Mouse (Mus musculus): ENCODE data around the gene Fhit. TPM values are rescaled to one million over a fixed set of nuclear protein-coding genes. Genes with fewer than 3 reads are reported as not detected.

Gene Fhit
- polyA plus RNA-seq, 1 experiment = 0.25 TPM

DNA sequence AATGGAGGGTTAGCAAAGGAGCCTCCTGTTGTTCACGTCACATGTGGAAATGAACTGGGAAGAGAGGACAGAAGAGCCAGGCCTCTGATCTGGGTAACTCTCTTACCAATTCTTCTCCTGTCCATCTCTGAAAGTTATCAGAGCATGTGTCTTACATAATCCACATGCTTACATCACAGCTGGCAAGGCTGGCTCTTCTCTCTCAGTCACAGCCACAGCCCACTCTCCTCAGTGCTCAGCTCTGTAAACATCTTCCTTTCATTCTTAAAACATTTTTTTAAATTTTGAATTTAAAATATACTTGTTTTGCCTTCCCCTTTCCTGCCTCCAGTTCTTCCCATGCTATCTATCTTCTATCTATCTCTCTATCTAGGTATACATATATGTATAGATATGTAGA lies 1477.5 kb downstream of the Fhit start:
- no peaks in the 10 kb centered on the region for H3K27me3 ChIP-seq (replicated peaks)
- H3K36me3 ChIP-seq (replicated peaks; ENCODE audit: low read length) = no peaks in the 10 kb centered on the region
- no peaks in the 10 kb centered on the region for H3K4me1 ChIP-seq
- peaks cover 7% of the 10 kb centered on the region for H3K9me3 ChIP-seq
- TF ChIP-seq FLI1 (IDR thresholded peaks at IDR 0.05; ENCODE audit: low read length) (no peak), GATA1 (IDR thresholded peaks at IDR 0.05; ENCODE audit: borderline replicate concordance, low read length) (no peak)
- no peak overlapping the region for H3K4me3 ChIP-seq (replicated peaks)

DNA sequence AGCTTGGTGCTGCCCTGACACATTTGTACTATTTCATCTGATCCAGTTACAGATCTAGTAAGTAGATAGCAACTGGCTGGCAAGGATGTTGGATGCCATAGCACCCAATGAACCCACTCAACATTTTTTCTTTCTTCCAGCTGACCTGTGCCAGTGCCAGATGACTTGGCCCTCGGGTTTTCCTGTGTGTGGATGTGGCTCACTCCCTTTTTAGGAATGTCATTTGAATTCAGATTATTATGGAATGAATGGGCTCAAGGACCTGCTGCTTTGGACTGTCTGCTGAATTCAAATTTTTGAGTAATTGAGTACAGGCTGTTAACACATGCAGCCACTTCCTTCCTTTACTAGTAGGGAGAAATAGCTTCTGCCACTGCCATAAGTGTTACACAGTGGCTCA lies 1489.1 kb downstream of the Fhit start:
- Histone ChIP-seq H3K4me1 (no peaks in the 10 kb centered on the region), H3K4me3 (replicated peaks) (no peak overlapping the region), H3K27me3 (replicated peaks) (no peaks in the 10 kb centered on the region), H3K9me3 (0 out of 2 replicates have a peak, but pooled peaks cover 3% of the 10 kb centered on the region), H3K36me3 (replicated peaks; ENCODE audit: low read length) (no peaks in the 10 kb centered on the region)
- TF ChIP-seq FLI1 (IDR thresholded peaks at IDR 0.05; ENCODE audit: low read length) = no peak
- TF ChIP-seq GATA1 (IDR thresholded peaks at IDR 0.05; ENCODE audit: borderline replicate concordance, low read length) = no peak

DNA sequence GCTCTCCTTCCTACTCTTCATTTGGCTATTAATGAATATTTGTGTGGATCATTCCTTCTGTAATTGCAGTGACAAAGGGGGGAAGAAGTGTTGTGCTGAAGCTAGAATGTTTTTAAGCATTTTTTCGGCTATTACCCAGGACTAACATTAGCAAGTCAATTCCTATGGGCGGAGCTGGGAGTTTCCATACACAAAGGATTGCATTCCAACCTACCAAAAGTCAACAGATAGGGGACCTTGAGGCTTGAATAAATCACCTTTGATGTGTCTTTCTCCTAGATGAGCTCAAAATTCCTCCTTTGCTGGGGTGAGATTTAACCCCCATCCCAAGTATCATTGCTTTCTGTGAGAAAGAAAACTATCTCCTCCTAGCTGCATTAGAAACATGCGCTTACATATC lies 1490.1 kb downstream of the Fhit start:
- Histone ChIP-seq H3K4me3 (replicated peaks) (no peak overlapping the region), H3K4me1 (no peaks in the 10 kb centered on the region), H3K9me3 (peaks cover 6% of the 10 kb centered on the region), H3K36me3 (replicated peaks; ENCODE audit: low read length) (no peaks in the 10 kb centered on the region), H3K27me3 (replicated peaks) (no peaks in the 10 kb centered on the region)
- no peak for TF ChIP-seq FLI1 (IDR thresholded peaks at IDR 0.05; ENCODE audit: low read length)
- no peak for TF ChIP-seq GATA1 (IDR thresholded peaks at IDR 0.05; ENCODE audit: borderline replicate concordance, low read length)

DNA sequence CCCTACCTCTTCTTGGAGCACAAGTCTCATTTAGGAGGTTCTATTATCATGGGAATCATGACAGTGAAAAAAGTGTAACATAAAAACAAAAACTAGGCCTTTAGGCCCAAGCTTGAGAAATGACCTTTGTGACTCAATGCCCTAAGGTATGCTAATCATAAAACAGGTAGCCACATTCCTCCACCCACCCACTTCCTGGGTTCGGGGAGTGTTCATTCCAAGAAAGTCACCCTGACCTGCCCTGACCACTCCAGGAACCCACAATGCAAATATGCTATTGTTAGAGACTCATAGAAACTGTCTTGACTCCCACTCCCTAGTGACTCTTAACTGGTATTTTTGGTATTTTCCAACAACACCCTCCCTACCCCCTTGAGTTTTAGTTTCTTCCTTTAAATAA lies 1492.1 kb downstream of the Fhit start:
- H3K27me3 ChIP-seq (replicated peaks) = no peaks in the 10 kb centered on the region
- H3K36me3 ChIP-seq (replicated peaks; ENCODE audit: low read length) = no peaks in the 10 kb centered on the region
- peaks cover 16% of the 10 kb centered on the region for H3K9me3 ChIP-seq
- no peak for TF ChIP-seq GATA1 (IDR thresholded peaks at IDR 0.05; ENCODE audit: borderline replicate concordance, low read length)
- TF ChIP-seq FLI1 (IDR thresholded peaks at IDR 0.05; ENCODE audit: low read length) = no peak
- H3K4me3 ChIP-seq (replicated peaks) = no peak overlapping the region
- H3K4me1 ChIP-seq = no peaks in the 10 kb centered on the region

GRCm38 (mm10) chr14:9658445-9658844 lies 1503.4 kb downstream of the Fhit start:
- Histone ChIP-seq H3K9me3 (no peaks in the 10 kb centered on the region), H3K27me3 (replicated peaks) (no peaks in the 10 kb centered on the region)

DNA sequence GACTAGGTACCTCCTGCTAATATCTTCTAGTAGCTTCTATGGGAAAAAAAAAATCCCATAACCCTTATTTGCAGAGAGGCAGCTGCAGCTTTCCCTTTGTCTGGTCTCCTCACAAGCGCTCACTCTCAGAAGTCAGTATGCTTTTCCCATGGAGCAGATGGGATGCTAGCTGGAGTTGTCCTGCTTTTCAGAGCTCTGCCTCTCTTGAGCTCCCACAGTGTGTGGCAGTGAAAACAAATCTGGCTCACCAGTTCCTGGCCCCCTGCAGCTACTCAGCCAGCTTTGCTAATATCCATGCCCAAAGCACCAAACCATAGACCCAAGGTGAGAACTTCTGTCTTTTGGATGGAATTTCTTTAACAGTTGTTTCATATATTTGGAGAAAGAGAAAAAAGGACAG lies 1510.4 kb downstream of the Fhit start:
- Histone ChIP-seq H3K4me3 (replicated peaks) (no peak overlapping the region), H3K36me3 (replicated peaks; ENCODE audit: low read length) (no peaks in the 10 kb centered on the region), H3K4me1 (no peaks in the 10 kb centered on the region), H3K27me3 (replicated peaks) (no peaks in the 10 kb centered on the region), H3K9me3 (no peaks in the 10 kb centered on the region)
- TF ChIP-seq GATA1 (IDR thresholded peaks at IDR 0.05; ENCODE audit: borderline replicate concordance, low read length) (no peak), FLI1 (IDR thresholded peaks at IDR 0.05; ENCODE audit: low read length) (no peak)

More at GRCm38 (mm10) chr14:9658445-9658844, 1503.4 kb downstream of the Fhit start:
- Histone ChIP-seq H3K4me3 (replicated peaks) (no peak overlapping the region), H3K36me3 (replicated peaks; ENCODE audit: low read length) (no peaks in the 10 kb centered on the region), H3K4me1 (no peaks in the 10 kb centered on the region)
- TF ChIP-seq GATA1 (IDR thresholded peaks at IDR 0.05; ENCODE audit: borderline replicate concordance, low read length) = no peak
- TF ChIP-seq FLI1 (IDR thresholded peaks at IDR 0.05; ENCODE audit: low read length) = no peak

DNA sequence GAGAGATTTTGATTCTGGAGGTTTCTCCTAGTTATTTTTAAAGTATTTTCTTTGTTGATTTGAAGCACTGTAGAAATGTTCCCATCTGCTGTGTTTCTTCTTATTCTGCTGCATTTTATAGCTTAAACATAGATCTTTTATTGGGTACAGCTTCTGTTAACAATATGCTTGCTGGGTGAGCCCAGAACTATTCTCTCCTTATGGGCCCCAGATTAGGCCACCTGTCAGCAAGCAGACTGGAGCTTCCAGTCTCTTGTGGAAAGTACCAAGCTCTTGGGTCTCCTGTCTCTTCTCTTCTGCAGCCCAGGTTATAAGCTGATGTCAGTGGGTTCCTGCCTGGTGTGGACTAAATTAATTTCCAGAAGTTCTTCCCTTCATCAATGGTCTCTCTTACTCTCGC lies 1513.4 kb downstream of the Fhit start:
- Histone ChIP-seq H3K4me3 (replicated peaks) (no peak overlapping the region), H3K27me3 (replicated peaks) (no peaks in the 10 kb centered on the region), H3K9me3 (no peaks in the 10 kb centered on the region), H3K4me1 (no peaks in the 10 kb centered on the region), H3K36me3 (replicated peaks; ENCODE audit: low read length) (no peaks in the 10 kb centered on the region)
- TF ChIP-seq FLI1 (IDR thresholded peaks at IDR 0.05; ENCODE audit: low read length) (no peak), GATA1 (IDR thresholded peaks at IDR 0.05; ENCODE audit: borderline replicate concordance, low read length) (no peak)

GRCm38 (mm10) chr14:9646233-9646632 lies 1515.6 kb downstream of the Fhit start:
- no peaks in the 10 kb centered on the region for H3K27me3 ChIP-seq (replicated peaks)
- no peak overlapping the region for H3K4me3 ChIP-seq (replicated peaks)
- H3K36me3 ChIP-seq (replicated peaks; ENCODE audit: low read length) = no peaks in the 10 kb centered on the region
- TF ChIP-seq GATA1 (IDR thresholded peaks at IDR 0.05; ENCODE audit: borderline replicate concordance, low read length) (no peak), FLI1 (IDR thresholded peaks at IDR 0.05; ENCODE audit: low read length) (no peak)
- no peaks in the 10 kb centered on the region for H3K4me1 ChIP-seq
- no peaks in the 10 kb centered on the region for H3K9me3 ChIP-seq

- H3K9me3 ChIP-seq = no peaks in the 10 kb centered on the region
- H3K4me3 ChIP-seq (replicated peaks) = no peak overlapping the region
- TF ChIP-seq FLI1 (IDR thresholded peaks at IDR 0.05; ENCODE audit: low read length) = no peak
- no peaks in the 10 kb centered on the region for H3K27me3 ChIP-seq (replicated peaks)
- H3K36me3 ChIP-seq (replicated peaks; ENCODE audit: low read length) = no peaks in the 10 kb centered on the region
- no peaks in the 10 kb centered on the region for H3K4me1 ChIP-seq
Observed at GRCm38 (mm10) chr14:9644216-9645166, 1517.3 kb downstream of the Fhit start.

DNA sequence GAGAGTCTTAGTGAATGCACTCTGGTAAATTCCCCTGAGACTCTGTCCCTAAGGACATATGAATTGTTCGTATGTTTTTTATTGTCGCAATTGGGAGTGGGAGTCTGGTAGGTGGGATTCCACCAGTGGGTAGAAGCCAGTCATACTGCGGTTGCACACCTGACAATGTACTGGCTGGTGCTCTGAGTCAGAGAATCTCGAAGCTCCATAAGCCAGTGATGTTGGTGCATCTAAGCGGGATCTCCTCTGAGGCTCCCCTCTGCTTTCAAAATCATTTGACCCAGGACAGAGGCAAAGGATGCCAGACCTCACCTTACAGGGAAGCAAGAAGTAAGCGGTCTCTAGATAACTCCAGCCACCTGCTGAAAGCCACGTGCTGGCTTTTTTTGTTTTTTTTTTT lies 1518.1 kb downstream of the Fhit start:
- TF ChIP-seq GATA1 (IDR thresholded peaks at IDR 0.05; ENCODE audit: borderline replicate concordance, low read length) (no peak), FLI1 (IDR thresholded peaks at IDR 0.05; ENCODE audit: low read length) (no peak)
- Histone ChIP-seq H3K4me3 (replicated peaks) (no peak overlapping the region), H3K27me3 (replicated peaks) (no peaks in the 10 kb centered on the region), H3K9me3 (no peaks in the 10 kb centered on the region), H3K36me3 (replicated peaks; ENCODE audit: low read length) (no peaks in the 10 kb centered on the region), H3K4me1 (no peaks in the 10 kb centered on the region)

Data from megakaryocyte, embryonic 14.5 days (primary cell).